Mouse (Mus musculus) retina, postnatal 7 days (tissue): ENCODE data around the gene Vmn1r139.
"Not testable (repeated sequence)": the region's sequence is repeated elsewhere in the genome, so short reads cannot be mapped to it uniquely, and the experiment has no call there.

Experiments
- DNase-seq: peaks from one replicate; pipeline ENCODE4 v3.0.0-alpha.2; 2012; ENCODE audit warnings: low read depth, low spot score

Vmn1r139 gene

DNA sequence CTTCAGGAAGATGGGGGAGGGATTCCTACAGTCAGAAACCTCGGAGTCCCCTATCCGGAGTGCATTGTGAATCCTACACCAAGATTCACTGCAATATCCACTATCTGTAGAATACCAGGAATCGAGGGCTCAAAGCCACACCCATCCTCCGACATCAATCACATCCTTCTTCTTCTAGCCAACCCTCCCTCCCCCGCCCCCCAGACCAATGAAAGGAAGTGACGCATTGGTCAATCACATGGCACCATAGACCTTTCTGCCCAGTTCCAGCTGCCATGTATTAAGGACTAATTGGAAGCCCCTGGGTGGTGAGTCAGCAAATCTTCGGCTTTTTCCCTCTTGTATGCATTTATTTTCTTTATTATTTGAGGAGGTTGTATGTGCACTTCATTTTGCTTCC lies at the start of gene Vmn1r139:
Vmn1r139 (plus strand) TSS at position 301 of the 400 bp plus-strand sequence.
- DNase-seq: not testable (repeated sequence)

DNA sequence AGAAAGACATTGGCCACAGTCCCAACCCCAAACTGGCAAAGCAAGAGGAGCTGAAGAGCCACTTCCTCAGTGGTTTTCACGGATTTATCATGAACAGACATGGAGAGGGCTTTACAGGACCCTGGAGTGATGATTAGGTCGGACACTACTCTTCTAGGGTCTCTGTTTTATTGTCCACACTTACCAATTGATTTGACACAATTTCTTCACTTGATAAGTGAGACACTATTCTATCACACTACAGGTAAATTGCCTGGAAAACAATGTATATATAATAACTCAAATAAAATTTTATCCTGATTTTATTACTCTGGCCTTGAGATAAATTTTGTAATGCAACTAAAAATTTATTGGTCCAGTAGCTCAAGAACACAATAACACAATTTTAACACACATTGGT lies 40.1 kb upstream of the Vmn1r139 start, which contains the start of gene Vmn1r138:
Vmn1r138 (minus strand) TSS at position 101 of the 400 bp plus-strand sequence.
- DNase-seq: not testable (repeated sequence)

DNA sequence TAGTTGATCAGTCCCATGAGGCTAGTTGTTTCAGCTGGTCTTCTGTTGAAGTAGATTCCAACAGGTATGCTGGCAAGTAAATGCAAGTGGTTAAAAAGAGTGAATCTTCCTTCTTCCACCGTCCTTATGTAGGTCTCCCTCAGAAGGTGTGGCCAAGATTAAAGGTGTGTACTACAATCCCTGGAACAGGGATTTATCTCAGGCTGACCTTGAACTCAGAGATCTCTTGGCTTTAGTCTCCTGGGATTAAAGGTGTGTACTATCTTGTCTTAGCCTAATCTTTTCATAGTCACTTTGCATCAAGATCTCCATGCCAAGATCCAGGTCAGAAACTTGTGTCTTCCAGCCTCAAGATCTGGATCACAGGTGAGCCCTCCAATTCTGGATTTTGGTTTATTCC lies 12.7 kb upstream of the Vmn1r139 start, which contains the start of gene Gm6176:
Gm6176 (minus strand) TSS at position 101 of the 400 bp plus-strand sequence.
- DNase-seq: not testable (repeated sequence)

DNA sequence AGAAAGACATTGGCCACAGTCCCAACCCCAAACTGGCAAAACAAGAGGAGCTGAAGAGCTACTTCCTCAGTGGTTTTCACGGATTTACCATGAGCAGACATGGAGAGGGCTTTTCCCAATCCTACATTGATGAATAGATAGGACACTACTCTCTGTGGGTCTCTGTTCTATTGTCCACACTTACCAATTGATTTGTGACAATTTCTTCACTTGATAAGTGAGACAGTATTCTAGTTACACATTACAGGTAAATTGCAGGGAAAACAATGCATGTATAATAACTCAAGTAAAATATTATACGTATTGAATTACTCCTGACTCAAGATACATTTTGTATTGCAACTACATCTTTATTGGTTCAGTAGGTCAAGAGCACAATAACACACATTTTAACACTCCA lies 49.3 kb downstream of the Vmn1r139 start, which contains the start of gene Gm16451:
Gm16451 (minus strand) TSS at position 101 of the 400 bp plus-strand sequence.
- not testable (repeated sequence) for DNase-seq

DNA sequence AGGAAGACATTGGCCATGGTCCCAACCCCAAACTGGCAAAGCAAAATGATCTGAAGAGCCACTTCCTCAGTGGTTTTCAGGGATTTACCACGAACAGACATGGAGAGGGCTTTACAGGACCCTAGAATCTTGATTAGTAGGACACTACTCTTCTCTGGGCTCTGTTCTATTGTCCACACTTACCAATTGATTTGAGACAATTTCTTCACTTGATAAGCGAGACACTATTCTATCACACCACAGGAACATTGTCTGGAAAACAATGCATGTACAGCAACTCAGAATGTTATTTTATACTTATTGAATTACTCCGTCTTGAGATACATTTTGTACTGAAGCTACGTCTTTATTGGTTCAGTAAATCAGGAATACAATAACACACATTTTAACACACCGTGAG lies 65.8 kb downstream of the Vmn1r139 start, which contains the start of gene Gm10666:
Gm10666 (minus strand) TSS at position 101 of the 400 bp plus-strand sequence.
- DNase-seq: not testable (repeated sequence)
